Mouse (Mus musculus): Measurements from ENCODE around the gene Ccdc88c.

DNA sequence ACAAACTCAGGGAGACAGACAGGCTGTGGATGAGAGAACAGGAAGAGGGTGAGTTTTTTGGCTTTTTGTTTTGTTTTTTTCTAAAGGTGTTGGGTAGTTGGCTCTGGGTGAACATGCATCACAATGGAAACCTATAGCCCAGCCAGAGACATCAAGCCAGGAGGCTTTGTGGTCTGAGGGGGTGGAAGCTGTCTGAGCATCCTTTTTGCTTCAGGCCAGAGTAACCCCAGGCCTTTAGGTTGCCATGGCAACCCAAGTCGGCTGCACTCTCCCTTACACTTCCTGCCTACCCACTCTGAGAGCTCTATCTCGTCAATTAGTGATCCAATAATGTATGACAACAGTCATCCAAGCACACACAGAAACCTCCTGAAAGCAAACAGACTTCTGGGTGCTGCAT, 133.4 kb downstream of the Ccdc88c start:
- TF ChIP-seq POLR2A (IDR thresholded peaks at IDR 0.05; ENCODE audit: insufficient read length, low read depth): no peak
- no peak for TF ChIP-seq MAX (IDR thresholded peaks at IDR 0.05; ENCODE audit: low read depth)
- no peak for TF ChIP-seq USF1 (IDR thresholded peaks at IDR 0.05; ENCODE audit: low read depth)
- no peak for TF ChIP-seq POLR2AphosphoS2 (IDR thresholded peaks at IDR 0.05; ENCODE audit: insufficient read length, low read depth)
- no peak for TF ChIP-seq TCF3 (IDR thresholded peaks at IDR 0.05; ENCODE audit: insufficient read length, low read depth)
- TF ChIP-seq E2F4 (IDR thresholded peaks at IDR 0.05; ENCODE audit: insufficient read depth): no peak
- no peak for TF ChIP-seq MYOD1 (IDR thresholded peaks at IDR 0.05; ENCODE audit: control insufficient read depth in 1 of 3, insufficient read length in 2 of 3, low read depth in 2 of 3)
- no peak for TF ChIP-seq MYOG (IDR thresholded peaks at IDR 0.05; ENCODE audit: control insufficient read depth in 1 of 3, insufficient read depth in 1 of 3, insufficient read length in 2 of 3, low read depth in 2 of 3)
- no peak for TF ChIP-seq SRF (IDR thresholded peaks at IDR 0.05; ENCODE audit: control insufficient read depth, insufficient read length, low read depth)
- TF ChIP-seq TCF12 (IDR thresholded peaks at IDR 0.05; ENCODE audit: insufficient read depth, poor library complexity, severe bottlenecking): no peak
- no peak for TF ChIP-seq REST (IDR thresholded peaks at IDR 0.05; ENCODE audit: insufficient read depth, insufficient read length)
- no peak for TF ChIP-seq CEBPB (IDR thresholded peaks at IDR 0.05; ENCODE audit: insufficient read depth, poor library complexity, severe bottlenecking)
